Mouse (Mus musculus): ENCODE measurements around the gene Cstad.

The Cstad gene

DNA sequence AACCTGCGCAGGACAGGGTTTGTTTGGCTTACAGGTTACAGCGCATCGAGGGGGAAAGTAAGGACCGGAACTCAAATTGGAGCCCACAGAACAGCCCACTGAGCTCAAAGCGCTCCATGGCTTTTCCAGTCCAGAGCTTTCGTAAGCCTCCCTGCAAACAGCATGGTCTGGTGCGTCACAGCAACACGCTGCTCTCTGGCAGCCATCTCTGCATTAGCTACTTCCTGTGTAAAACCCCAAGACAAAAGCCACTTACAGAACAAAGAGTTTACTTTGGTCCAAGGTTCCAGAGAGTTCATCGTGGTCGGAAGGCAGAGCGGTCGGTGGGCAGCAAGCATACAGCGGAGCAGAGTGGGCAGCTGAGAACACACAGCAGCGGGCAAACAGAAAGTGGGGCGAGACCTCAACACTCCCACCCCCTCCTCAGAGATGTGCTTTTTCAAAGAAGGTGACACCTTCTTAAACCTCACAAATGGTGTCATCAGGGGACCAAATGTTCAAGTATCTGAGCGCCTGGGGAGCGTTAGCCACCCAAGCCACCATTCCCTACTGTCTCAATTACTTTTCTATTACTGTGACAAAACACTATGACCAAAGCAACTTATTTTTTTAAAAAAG, 31.3 kb downstream of the Cstad start:
- no peak for DNase-seq (ENCODE audit: extremely low read depth, insufficient read length, low spot score)

DNA sequence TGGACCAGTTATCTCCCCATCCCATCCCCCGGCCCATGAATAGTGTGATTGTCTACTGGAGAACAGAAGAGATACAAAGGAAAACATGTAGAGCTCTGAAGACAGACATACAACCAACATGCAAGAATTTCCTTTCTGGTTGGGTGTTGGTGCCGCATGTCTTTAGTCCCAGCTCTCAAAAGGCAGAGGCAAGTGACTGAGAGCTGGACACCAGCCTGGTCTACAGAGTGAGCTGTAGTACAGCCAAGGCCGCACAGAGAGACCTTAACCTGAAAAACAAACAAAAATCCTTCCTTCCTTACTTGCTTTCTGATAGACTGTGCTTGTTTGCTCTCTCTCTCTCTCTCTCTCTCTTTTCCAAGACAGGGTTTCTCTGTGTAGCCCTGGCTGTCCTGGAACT, 32.5 kb downstream of the Cstad start:
- DNase-seq (ENCODE audit: extremely low read depth, insufficient read length, low spot score): no peak

DNA sequence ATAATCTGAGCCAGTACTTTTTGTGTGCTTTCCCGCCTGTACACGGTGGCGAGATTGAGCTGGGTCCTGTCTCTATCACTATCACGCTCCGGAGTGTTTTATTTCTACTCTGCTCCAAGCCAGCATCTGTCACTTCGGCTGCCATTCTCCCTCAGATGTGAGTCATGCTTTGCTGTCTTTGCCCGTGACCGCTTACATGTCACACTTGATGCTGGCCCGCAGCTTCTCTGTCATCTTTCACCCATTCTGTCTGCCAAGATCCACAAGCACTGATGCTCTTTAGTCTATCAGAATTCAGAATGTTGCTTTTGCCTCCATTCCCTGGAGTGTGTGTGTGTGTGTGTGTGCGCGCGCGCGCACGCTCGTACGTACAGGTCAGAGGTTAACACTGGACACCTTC, 33.5 kb downstream of the Cstad start:
- peak; percentile 68 for DNase-seq (ENCODE audit: extremely low read depth, insufficient read length, low spot score)

DNA sequence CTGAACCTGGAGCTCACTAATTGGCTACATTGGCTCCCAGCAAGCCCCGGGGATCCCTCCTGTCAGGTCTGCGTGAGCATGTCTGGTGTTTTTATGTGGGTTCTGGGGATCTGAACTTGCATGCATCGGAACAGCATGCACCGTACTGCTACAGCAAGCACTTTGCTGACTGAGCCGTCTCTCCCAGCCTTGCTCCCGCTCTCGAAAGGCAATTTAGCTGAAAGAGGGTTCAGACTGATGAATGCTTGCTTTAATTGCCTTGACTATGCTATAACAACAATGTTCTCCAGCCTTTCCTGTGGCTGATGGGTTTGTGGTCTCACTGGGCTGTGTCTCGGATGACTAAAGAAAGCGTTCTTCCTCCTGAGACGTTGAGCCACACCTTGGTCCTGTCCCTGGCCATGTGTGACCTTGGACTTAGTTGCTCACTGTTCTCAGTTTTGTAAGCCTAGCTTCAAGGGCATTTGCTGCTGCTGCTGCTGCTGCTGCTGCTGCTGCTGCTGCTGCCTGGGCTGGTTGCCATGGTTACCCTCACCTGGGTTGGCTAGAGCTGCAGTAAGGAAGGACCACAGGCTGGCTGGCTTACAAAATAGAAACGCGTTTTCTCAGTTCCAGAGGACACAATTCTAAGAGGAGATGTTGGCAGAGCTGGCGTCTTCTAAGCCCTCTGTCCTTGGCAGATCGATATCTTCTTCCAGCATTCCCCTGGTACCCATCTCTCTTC, 34.4 kb downstream of the Cstad start:
- DNase-seq (ENCODE audit: extremely low read depth, insufficient read length, low spot score): peak; percentile 41

DNA sequence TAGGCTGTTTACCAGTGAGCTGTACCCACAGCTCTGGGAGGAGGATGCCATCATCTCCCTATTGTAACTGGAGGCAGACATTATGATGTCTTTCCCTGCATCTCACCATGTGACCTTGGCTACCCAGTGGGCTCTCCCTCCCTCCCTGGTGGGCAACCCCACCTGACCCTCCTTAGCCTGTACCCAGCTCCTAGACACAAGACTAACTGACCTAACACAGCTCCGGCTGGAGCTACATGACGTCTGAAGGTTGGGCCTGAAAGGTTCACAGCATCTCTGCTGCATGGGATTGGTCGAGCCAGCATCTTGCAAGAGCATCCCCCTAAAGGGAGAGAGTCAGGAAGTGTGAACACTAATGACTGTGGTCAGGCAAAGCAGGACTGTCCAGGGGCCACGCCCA, 35.0 kb downstream of the Cstad start:
- no peak for DNase-seq (ENCODE audit: extremely low read depth, insufficient read length, low spot score)

DNA sequence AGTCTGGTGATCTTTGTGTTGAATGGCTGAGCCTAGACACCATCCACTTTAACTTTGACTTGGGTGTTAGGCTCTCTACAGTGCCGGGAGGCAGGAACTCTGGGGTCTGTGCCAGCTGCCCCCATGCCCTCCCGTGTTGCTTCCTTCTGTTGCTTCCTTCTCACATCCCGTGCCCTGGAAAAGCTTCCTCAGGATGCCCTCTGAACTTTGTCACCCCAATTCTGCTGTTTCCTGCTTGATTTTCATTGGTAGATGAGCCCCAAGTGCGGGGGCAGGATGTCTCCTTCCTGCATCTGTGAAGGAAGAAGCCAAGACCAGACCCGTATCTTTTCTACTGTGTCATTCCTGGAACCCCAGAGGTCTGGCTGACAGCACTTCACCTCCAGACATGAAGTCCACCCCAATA, 41.4 kb downstream of the Cstad start:
- no peak for DNase-seq (ENCODE audit: extremely low read depth, insufficient read length, low spot score)

DNA sequence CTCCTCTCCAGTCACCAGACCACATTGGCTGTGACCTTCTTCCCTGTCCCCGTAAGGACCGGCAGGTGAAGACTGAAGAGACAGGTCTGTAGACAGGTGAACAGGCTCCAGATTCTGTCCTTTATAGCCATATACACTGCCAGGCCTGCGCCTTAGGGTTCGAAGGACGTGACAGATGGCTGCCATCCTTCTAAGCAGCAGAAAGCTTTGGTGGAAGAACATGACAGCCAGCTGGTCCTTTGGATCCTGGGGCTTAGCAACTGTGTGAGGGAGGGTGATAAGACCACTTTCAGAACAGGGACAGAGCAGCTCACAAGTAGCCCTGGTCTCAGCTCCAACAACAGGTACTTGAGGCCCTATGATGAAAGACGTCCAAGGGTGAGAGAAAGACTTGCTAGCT, 43.2 kb downstream of the Cstad start:
- no peak for DNase-seq (ENCODE audit: extremely low read depth, insufficient read length, low spot score)

DNA sequence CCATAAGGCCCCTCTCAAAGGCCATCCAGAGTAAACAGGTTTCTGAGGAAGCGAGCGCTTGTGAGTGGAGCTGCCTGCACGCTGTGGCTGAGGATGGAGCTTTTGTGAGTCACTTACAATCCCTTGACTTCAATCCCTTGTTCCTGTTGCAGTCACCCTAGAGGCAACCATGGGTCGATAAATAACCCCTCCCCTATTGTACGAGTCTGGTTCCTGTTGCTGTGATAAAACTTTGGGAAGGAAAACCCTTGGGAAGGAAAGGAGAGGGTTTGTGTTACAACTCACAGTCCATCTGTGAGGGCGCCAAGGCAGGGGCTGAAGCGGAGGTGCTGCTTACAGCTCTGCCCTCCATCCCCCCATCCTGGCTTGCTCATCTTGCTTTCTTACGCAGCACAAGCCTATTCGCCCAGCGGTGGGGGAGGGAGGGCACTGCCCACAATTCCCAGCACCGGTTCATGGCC, 45.2 kb downstream of the Cstad start:
- no peak for DNase-seq (ENCODE audit: extremely low read depth, insufficient read length, low spot score)

DNA sequence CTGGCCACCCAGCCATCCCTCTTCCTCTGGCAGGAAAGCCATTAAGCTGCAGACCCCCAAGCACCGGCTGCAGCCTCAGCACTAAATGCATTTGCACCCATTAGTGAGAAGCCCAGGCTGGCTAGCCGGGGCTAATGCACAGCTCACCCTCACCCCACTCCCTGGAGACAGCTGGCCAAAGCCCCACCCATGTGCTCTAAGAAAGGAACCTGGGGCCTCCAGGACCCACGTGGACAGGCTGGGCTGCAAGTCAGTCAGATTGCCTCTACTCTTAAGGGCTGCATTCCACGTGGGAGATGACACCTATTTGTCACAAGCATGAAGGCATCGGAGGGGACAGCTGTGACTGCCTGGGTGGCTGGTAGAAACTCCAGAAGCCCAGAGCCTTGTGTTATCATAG, 48.0 kb downstream of the Cstad start:
- DNase-seq (ENCODE audit: extremely low read depth, insufficient read length, low spot score): no peak

DNA sequence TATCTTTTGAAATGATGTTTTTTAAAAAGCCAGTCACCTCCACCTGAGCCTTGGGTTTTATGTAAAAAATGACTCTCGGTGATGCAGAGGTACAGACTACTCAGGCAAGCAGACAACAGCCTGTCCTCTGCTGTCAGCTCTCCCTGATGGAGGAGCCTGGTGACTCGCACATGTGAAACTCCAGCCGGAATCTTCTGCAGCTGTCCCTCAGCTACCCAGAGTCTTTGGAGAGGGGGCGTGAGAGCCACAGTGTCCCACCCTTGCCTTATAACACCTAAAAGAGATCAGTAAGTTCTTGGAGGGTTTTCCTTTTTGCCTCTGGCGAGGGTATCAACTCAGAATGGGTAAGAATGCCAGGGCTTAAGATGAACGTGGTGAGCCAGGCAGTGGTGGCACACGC, 48.6 kb downstream of the Cstad start:
- no peak for DNase-seq (ENCODE audit: extremely low read depth, insufficient read length, low spot score)

DNA sequence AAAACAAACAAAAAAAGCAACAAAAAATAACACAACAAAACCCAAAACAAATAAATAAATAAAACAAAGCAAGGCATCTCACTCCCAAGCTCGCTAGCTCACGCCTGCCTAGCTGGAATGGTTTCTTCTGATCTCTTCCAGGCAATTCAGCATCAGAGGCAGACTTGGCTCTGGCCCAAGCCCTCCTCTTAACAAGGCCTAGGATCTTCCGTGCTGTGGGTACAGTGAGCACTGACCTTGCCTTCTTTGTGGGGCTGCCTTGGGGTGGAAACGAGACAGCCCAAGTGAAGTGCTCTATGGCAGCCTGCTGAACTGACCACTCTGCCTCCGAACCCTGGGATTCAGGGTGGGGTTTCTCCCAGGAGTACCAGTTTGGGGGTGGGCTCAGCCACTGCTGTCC, 52.0 kb downstream of the Cstad start:
- no peak for DNase-seq (ENCODE audit: extremely low read depth, insufficient read length, low spot score)

DNA sequence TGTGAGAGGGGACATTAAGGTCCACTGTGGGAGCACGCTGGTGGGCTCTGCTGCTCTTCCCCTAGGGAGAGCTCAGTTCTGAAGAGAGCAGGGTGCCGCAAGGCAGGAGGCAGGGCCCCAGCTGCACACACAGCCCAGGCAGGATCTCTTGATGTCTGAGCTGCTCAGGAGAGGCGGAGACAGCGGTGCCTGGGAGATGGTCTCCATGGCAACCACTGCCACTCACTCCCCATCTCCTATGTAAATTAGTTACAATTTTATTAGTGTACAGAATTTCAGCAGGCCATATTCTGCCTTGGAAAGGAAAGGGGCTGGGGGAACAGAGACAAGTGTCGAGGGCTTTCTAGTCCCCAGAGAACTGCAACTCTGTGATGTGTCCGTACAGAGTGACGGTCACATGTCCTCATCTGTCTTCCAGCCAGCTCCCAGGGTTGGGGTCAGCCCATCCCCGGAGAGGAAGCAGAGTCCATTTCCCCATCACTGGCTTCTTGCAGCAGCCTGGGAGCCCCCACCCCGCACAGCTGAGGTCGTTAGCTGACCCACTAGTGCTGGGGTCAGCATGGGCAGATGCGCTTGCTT, 52.6 kb downstream of the Cstad start:
- no peak for DNase-seq (ENCODE audit: extremely low read depth, insufficient read length, low spot score)

DNA sequence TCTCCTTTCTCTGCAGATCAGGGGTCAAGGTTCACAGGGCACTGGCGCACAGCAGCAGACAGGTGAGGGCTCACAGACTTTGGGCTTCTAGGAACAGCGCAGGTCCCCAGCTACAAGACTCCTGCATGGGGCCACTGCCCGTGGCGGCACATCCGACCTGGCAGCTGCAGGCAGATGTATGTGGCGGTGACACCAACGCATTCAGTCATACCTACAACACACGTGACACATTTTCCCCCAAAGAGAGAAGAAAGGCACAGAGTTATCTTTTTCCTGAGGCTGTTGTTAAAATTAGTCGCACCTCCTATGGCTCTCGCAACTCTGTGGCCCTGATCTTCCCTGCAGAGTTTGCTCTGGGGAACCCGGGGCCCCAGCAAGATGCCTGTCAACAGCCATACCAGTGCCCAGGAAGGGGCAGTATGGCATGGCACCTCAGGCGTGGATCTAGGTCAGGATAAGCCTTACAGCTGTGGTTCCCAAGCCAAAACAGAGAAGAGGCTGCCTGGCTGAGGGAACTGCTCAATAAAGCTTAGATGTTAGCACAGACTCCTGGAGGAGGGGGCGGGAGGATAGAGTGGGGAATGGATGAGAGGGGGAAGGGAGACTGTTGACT, 53.1 kb downstream of the Cstad start:
- DNase-seq (ENCODE audit: extremely low read depth, insufficient read length, low spot score): no peak

DNA sequence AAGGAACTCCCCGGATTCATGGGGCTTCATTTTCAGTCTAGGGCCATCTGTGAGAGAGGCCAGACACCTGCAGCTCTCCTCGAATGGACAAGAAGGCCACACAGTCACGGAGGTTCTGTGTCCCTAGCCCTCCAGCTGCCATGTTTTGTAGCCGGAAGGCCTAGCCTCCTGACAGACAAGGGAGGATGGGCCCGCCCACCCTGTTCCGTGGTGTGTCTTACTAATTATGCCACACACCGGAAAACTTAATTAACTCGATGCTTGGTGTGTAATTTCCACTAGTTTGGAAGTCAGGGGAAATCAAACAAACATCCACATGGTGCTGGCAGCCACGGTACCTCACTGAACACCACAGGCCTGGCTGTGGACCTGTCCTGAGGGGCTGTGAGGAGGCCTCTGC, 55.4 kb downstream of the Cstad start:
- DNase-seq (ENCODE audit: extremely low read depth, insufficient read length, low spot score): no peak

DNA sequence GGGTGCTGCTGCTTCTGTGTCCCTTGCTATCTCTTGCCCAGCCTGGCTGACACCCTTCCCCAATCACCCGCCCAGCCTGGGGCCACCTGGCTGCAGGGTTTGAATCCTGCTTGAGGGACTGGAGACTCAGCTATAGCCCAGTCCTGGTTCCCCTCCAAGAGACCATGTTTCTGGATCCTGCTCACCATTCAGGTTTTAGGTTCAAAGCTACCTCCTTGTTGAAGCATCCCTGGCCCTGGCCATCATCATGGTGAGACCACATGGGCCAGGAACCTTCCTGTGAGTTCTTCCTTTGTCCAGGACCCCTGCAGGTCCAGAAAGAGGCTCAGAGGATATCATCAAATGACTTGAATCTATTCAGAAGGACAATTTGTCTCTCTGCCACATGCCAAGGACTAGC, 57.0 kb downstream of the Cstad start:
- DNase-seq (ENCODE audit: extremely low read depth, insufficient read length, low spot score): no peak

DNA sequence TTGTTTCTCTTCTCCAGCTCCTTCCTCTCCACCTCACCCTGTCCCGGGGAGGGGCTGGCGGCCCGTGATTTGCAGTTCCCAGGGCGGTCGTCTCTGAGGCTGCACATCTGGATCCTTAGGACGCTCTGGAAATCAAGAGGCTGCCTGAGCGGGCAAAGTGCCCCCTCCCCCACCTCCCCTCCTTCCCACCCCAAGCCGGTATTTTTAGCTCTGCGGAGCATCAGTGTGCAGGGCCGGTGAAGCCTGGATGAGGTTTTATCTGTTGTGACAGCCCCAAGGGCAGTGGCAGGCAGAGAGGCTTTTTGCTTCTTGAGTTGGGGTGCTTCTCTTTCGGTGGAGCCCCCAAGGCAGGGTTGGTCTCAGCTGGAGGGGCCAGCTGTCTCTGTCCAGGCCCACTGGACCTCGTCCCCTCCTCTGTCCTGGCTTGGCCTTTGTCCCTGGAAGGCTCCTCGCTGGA, 57.8 kb downstream of the Cstad start:
- no peak for DNase-seq (ENCODE audit: extremely low read depth, insufficient read length, low spot score)

DNA sequence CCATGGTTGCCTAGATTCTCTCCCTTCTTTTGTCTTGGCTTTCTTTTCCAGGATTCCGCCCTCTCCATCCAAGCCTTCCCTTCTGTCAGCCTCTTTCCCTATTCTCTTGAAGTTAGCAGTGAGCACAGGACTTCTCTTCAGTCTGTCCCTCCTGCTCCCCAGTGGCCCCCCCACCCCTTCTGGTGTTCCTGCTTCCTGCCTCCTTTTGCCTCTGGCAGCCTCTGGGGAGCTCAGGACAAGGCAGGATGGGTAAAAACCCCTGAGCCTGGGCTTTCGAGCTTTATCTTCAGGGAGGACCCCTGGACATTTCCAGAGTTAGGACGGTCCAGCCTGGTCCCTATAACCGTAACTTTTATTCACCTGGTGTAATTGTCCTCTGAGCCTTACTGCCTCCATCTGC, 58.2 kb downstream of the Cstad start:
- DNase-seq (ENCODE audit: extremely low read depth, insufficient read length, low spot score): no peak

DNA sequence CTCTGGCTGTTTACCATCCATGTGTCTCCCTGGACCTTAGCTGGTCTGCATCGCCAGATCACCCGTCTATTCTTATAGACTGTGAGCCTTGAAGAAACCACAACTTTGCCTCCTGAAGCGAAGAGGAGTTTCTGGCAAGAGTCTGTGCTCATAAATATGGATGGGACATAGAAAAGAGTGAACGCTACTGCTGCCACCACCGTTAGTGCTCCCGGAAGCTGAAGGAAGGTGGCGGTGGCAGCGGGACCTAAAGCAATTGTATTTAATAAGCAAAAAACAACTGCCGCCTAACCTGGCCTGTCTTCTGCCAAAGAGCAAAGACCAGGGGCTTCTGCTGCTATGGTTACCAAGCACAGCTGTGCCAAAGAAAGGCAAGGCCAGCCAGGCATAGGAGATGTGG, 59.3 kb downstream of the Cstad start:
- no peak for DNase-seq (ENCODE audit: extremely low read depth, insufficient read length, low spot score)

DNA sequence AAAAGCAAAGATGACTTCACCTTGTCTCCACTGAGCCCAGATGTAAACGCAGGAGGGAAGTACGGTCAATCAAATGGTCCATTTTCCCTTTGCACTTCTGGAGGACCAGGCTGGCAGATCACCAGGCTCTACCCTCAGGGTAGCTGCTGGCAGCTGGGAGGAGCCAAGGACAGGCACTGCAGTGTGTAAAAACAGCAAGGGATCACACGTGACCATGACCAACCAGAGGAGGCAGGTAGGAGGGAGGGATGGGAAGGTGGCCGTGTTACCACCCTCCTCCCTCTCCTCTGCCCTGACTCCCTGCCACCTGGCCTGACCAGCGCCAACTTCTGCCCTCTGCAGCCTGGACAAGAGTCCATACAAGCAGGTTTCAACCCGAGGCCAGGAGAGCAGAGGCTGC, 59.7 kb downstream of the Cstad start:
- DNase-seq (ENCODE audit: extremely low read depth, insufficient read length, low spot score): peak; percentile 29

DNA sequence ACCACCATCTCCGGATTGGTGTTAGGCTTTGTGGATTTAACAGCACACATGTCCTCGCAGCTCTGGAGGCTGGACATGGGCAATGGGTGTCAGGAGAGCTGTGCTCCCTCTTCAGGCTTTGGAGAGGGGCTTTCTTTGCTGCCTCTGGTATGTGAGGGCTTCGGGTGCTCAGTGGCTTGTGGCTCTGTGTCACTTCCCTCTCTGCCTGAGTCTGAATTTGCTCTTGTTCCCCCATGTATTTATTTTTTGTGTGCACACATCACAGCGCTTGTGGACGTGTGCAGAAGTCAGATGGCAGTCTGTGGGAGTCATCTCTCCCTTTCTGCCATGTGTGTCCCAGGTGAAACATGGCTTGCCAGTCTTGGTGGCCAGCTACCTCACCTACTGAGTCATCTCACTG, 60.9 kb downstream of the Cstad start:
- DNase-seq (ENCODE audit: extremely low read depth, insufficient read length, low spot score): no peak

DNA sequence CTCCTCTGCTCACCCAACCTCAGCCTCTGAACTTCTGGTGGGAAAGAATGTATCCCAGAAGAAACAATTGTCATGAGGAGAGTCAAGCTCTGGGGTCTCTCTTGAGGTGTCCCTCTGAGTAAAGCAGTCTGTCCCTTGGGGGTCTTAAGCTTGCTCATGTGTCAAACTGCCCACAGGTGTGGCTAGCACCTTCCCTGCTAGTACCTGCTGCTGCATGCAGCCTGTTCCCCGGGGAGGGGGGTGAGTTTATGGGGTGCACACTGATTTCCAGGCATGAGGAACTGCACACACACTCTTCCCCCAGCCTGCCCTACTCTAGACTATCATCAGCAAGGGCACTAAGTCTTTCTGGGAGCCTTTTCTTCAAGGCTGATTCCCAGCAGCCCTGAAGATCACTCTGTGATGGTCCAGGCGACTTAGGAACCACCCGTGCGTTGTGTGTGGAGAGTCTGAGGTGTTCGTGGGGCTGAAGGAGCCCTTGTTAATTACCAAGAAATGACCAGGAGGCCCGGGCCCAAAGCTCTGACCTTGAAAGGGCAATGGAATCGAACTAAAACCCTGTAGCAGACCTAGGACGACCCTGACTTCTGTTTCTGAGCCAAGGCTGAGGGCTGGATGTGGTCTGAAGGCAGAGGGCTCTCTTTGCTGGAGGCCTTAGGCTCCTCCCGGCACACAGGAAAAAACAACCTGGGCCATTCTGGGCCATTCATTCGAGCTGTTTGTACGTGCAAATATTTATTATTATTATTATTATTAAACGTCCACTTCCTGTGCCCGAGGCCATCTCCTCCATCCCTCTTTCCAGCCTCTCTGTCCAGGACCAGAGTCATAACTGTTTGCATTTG, 62.1 kb downstream of the Cstad start:
- no peak for DNase-seq (ENCODE audit: extremely low read depth, insufficient read length, low spot score)

All from 3134 (cell line).